17 mouse cellular contexts compared by ENCODE assay signal in the genomic region with DNA sequence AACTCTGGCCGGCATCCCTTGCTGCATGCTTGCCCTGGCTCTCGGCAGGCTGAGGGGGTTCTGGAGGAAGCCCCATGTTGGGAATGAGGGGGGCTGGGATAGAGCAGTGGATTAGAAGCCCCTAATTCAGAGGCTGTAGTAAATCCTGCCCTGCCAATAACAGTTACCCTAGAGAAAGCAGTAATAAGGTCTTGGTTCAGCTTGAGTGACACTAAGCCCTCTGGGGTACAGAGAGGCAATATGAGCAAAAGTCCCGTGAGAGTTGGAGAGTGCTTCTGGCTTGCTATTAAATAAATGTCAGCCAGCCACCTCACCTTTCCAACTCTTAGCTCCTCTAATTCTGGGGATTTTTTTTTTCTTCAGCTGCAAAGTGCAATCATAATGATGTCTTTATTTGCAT. TPM values are rescaled to one million over a fixed set of nuclear protein-coding genes. Genes with fewer than 3 reads are reported as not detected.
DNase-seq lines count a peak whose midpoint lies in the region; ATAC-seq lines count a peak whose summit lies in the region.
"Had no signal": no experiment of that assay in that cellular context is flagged by ENCODE, and none has a peak within 500 bp of the region (broad histone marks: within the 10 kb centered on the region; RNA-seq: fewer than 3 reads in every experiment).

No protein-coding gene starts in this region.

- H3K9ac ChIP-seq in neural tube, embryonic 12.5 days, result peak overlapping the region; percentile 41; the same call in 1 of the 2 replicates
- no peak overlapping the region for H3K9ac ChIP-seq in hindbrain, embryonic 11.5 days (ENCODE audit: low read depth, low read length)
- no peak overlapping the region; the same call in 1 of the 2 replicates for H3K9ac ChIP-seq in midbrain, embryonic 13.5 days (replicated peaks)
- no peak overlapping the region for H3K9ac ChIP-seq in liver, embryonic 12.5 days
- H3K9ac ChIP-seq: embryonic facial prominence, embryonic 13.5 days; liver, embryonic 13.5 days had no signal

- no peak for ATAC-seq in neural tube, embryonic 12.5 days (ENCODE audit: low FRiP score, low read depth)
- ATAC-seq in hindbrain, embryonic 11.5 days (ENCODE audit: low FRiP score), result no peak
- peak; percentile 67 for ATAC-seq in midbrain, embryonic 13.5 days
- ATAC-seq in monocyte, adult 5-6 weeks (replicated peaks; ENCODE audit: insufficient number of reproducible peaks, low FRiP score, low TSS enrichment, poor library complexity, severe bottlenecking), result no peak
- no peak for ATAC-seq in liver, embryonic 12.5 days
- ATAC-seq: CD4-positive, CD25-positive, alpha-beta regulatory T cell, adult 4 months; intestine, embryonic 16.5 days had no signal

- no peaks in the 10 kb centered on the region for H3K27me3 ChIP-seq in neural tube, embryonic 12.5 days (replicated peaks)
- no peaks in the 10 kb centered on the region for H3K27me3 ChIP-seq in hindbrain, embryonic 11.5 days (ENCODE audit: control insufficient read depth, insufficient read depth, low read length)
- peaks cover 4% of the 10 kb centered on the region; the same call in 1 of the 2 replicates for H3K27me3 ChIP-seq in midbrain, embryonic 13.5 days
- peaks cover 84% of the 10 kb centered on the region for H3K27me3 ChIP-seq in liver, embryonic 12.5 days (replicated peaks)

- no peaks in the 10 kb centered on the region for H3K9me3 ChIP-seq in neural tube, embryonic 12.5 days
- no peaks in the 10 kb centered on the region for H3K9me3 ChIP-seq in hindbrain, embryonic 11.5 days (ENCODE audit: control insufficient read depth, low read length)
- no peaks in the 10 kb centered on the region for H3K9me3 ChIP-seq in midbrain, embryonic 13.5 days
- H3K9me3 ChIP-seq in liver, embryonic 12.5 days (replicated peaks), result no peaks in the 10 kb centered on the region
- H3K9me3 ChIP-seq: embryonic facial prominence, embryonic 13.5 days; liver, embryonic 13.5 days had no signal

- H3K36me3 ChIP-seq in neural tube, embryonic 12.5 days, result no peaks in the 10 kb centered on the region
- no peaks in the 10 kb centered on the region for H3K36me3 ChIP-seq in hindbrain, embryonic 11.5 days (ENCODE audit: control insufficient read depth, insufficient read depth, low read length)
- H3K36me3 ChIP-seq in midbrain, embryonic 13.5 days, result no peaks in the 10 kb centered on the region
- H3K36me3 ChIP-seq in liver, embryonic 12.5 days, result no peaks in the 10 kb centered on the region
- H3K36me3 ChIP-seq: embryonic facial prominence, embryonic 13.5 days; liver, embryonic 13.5 days had no signal

- H3K4me1 ChIP-seq in neural tube, embryonic 12.5 days, result peaks cover 32% of the 10 kb centered on the region
- H3K4me1 ChIP-seq in hindbrain, embryonic 11.5 days (replicated peaks; ENCODE audit: control insufficient read depth, insufficient read depth, low read length), result peaks cover 7% of the 10 kb centered on the region
- H3K4me1 ChIP-seq in midbrain, embryonic 13.5 days (replicated peaks), result peaks cover 53% of the 10 kb centered on the region
- H3K4me1 ChIP-seq in liver, embryonic 12.5 days, result no peaks in the 10 kb centered on the region
- H3K4me1 ChIP-seq: liver, embryonic 13.5 days had no signal

- H3K27ac ChIP-seq in neural tube, embryonic 12.5 days, result no peak overlapping the region
- peak overlapping the region; percentile 31; the same call in 1 of the 2 replicates for H3K27ac ChIP-seq in hindbrain, embryonic 11.5 days (ENCODE audit: low read depth, low read length)
- peak overlapping the region; percentile 77 for H3K27ac ChIP-seq in midbrain, embryonic 13.5 days
- no peak overlapping the region for H3K27ac ChIP-seq in liver, embryonic 12.5 days
- H3K27ac ChIP-seq: embryonic facial prominence, embryonic 13.5 days; liver, embryonic 13.5 days had no signal

- no peak overlapping the region for H3K4me2 ChIP-seq in neural tube, embryonic 12.5 days (replicated peaks)
- no peak overlapping the region for H3K4me2 ChIP-seq in hindbrain, embryonic 11.5 days (replicated peaks; ENCODE audit: low read depth, low read length)
- H3K4me2 ChIP-seq in midbrain, embryonic 13.5 days (replicated peaks), result no peak overlapping the region
- no peak overlapping the region for H3K4me2 ChIP-seq in liver, embryonic 12.5 days
- H3K4me2 ChIP-seq: embryonic facial prominence, embryonic 13.5 days; liver, embryonic 13.5 days had no signal

- no peak overlapping the region for H3K4me3 ChIP-seq in neural tube, embryonic 12.5 days
- H3K4me3 ChIP-seq in hindbrain, embryonic 11.5 days (ENCODE audit: low read depth, low read length), result no peak overlapping the region
- no peak overlapping the region for H3K4me3 ChIP-seq in midbrain, embryonic 13.5 days (replicated peaks)
- no peak overlapping the region for H3K4me3 ChIP-seq in liver, embryonic 12.5 days
- H3K4me3 ChIP-seq: embryonic facial prominence, embryonic 13.5 days; liver, embryonic 13.5 days had no signal

- DNase-seq in neural tube, embryonic 10.5 days (ENCODE audit: extremely low spot score, low spot score), result no peak
- no peak for DNase-seq in hindbrain, embryonic 11.5 days (ENCODE audit: low spot score)
- DNase-seq in cerebellum, adult 18-20 months, result no peak
- DNase-seq: adrenal gland, postnatal 36 days; liver, embryonic 13.5 days; lung, postnatal 10 days; thymus, adult 2 months had no signal

- 54% methylated on average over 3 of the region's 3 CpGs for WGBS in neural tube, embryonic 12.5 days
- WGBS in hindbrain, embryonic 11.5 days, result 47% methylated on average over 3 of the region's 3 CpGs
- WGBS in midbrain, embryonic 13.5 days, result 11% methylated on average over 3 of the region's 3 CpGs
- WGBS in liver, embryonic 12.5 days (ENCODE audit: insufficient replicate concordance), result 57% methylated on average over 3 of the region's 3 CpGs

RNA-seq across cellular contexts. Expression of a gene that starts 14.3 kb away (rescaled TPM):
- polyA plus RNA-seq in neural tube, embryonic 12.5 days (2016; fragmentation: Nextera tagmentation; extraction: Ambion mirVana), result 0.96 and 1.3 TPM in 2 replicates
- 0.73 TPM in 2 replicates for polyA plus RNA-seq in hindbrain, embryonic 11.5 days (2014; fragmentation: Nextera tagmentation; extraction: Ambion mirVana)
- polyA plus RNA-seq in midbrain, embryonic 13.5 days (2015; fragmentation: Nextera tagmentation; extraction: Ambion mirVana), result 0.98 TPM in 2 replicates
- not detected in 3 replicates for total RNA-seq in monocyte, adult 5-6 weeks (2017)
- 0.02 and 0.07 TPM in 2 replicates for polyA plus RNA-seq in liver, embryonic 12.5 days (2016; fragmentation: Nextera tagmentation; extraction: Ambion mirVana)
- polyA plus RNA-seq: CD4-positive, CD25-positive, alpha-beta regulatory T cell, adult 4 months; heart, embryonic 14.5 days had no signal

RNA-seq across cellular contexts. Expression of a gene that starts 21.0 kb away (rescaled TPM):
- polyA plus RNA-seq in neural tube, embryonic 12.5 days (2016; fragmentation: Nextera tagmentation; extraction: Ambion mirVana), result 8.3 and 9.4 TPM in 2 replicates
- polyA plus RNA-seq in hindbrain, embryonic 11.5 days (2014; fragmentation: Nextera tagmentation; extraction: Ambion mirVana), result 11.0 and 11.8 TPM in 2 replicates
- 4.9 and 5.7 TPM in 2 replicates for polyA plus RNA-seq in midbrain, embryonic 13.5 days (2015; fragmentation: Nextera tagmentation; extraction: Ambion mirVana)
- 17.5 to 26.9 TPM (median 23.7 TPM) in 3 replicates for total RNA-seq in monocyte, adult 5-6 weeks (2017)
- polyA plus RNA-seq in liver, embryonic 12.5 days (2016; fragmentation: Nextera tagmentation; extraction: Ambion mirVana), result 4.3 TPM in 2 replicates

RNA-seq across cellular contexts. Expression of a gene that starts 26.2 kb away (rescaled TPM):
- polyA plus RNA-seq in neural tube, embryonic 12.5 days (2016; fragmentation: Nextera tagmentation; extraction: Ambion mirVana), result 1.4 and 1.6 TPM in 2 replicates
- 0.17 and 0.46 TPM in 2 replicates for polyA plus RNA-seq in hindbrain, embryonic 11.5 days (2014; fragmentation: Nextera tagmentation; extraction: Ambion mirVana)
- polyA plus RNA-seq in midbrain, embryonic 13.5 days (2015; fragmentation: Nextera tagmentation; extraction: Ambion mirVana), result 3.6 and 3.9 TPM in 2 replicates
- 0.29 TPM in 1 of 3 replicates, not detected in the others for total RNA-seq in monocyte, adult 5-6 weeks (2017)
- not detected in 2 replicates for polyA plus RNA-seq in liver, embryonic 12.5 days (2016; fragmentation: Nextera tagmentation; extraction: Ambion mirVana)
- total RNA-seq: gastrocnemius, postnatal 4 days; megakaryocyte-erythroid progenitor cell, adult 5-6 weeks had no signal
- polyA plus RNA-seq: CD4-positive, CD25-positive, alpha-beta regulatory T cell, adult 4 months; embryonic facial prominence, embryonic 13.5 days; heart, embryonic 14.5 days; intestine, embryonic 16.5 days; liver, embryonic 13.5 days had no signal

RNA-seq across cellular contexts. Expression of a gene that starts 57.5 kb away (rescaled TPM):
- 14.5 and 14.9 TPM in 2 replicates for polyA plus RNA-seq in neural tube, embryonic 12.5 days (2016; fragmentation: Nextera tagmentation; extraction: Ambion mirVana)
- polyA plus RNA-seq in hindbrain, embryonic 11.5 days (2014; fragmentation: Nextera tagmentation; extraction: Ambion mirVana), result 1.9 and 2.6 TPM in 2 replicates
- 25.3 and 25.8 TPM in 2 replicates for polyA plus RNA-seq in midbrain, embryonic 13.5 days (2015; fragmentation: Nextera tagmentation; extraction: Ambion mirVana)
- total RNA-seq in monocyte, adult 5-6 weeks (2017), result not detected in 3 replicates
- polyA plus RNA-seq in liver, embryonic 12.5 days (2016; fragmentation: Nextera tagmentation; extraction: Ambion mirVana), result 0.24 and 0.36 TPM in 2 replicates
- total RNA-seq: megakaryocyte-erythroid progenitor cell, adult 5-6 weeks had no signal

Comparison
In these comparisons a context has a peak if more than half of its experiments do, and no peak if none do; other contexts are left out.
1. H3K27ac ChIP-seq: peak in hindbrain, embryonic 11.5 days (single experiment) and midbrain, embryonic 13.5 days (single experiment); none in neural tube, embryonic 12.5 days (single experiment) and liver, embryonic 12.5 days (single experiment).